Mouse (Mus musculus) spleen, adult 2 months (tissue): ENCODE results near the gene Dlst. TPM values are rescaled to one million over a fixed set of nuclear protein-coding genes. Genes with fewer than 3 reads are reported as not detected.

ENCODE experiments used
- DNase-seq, 2 experiments: peaks; one replicate each; pipeline versions ENCODE4 v3.0.0 to v3.0.0-alpha.2; 2012 to 2021; ENCODE audit warnings: low spot score in 2 of 2, low read depth in 1 of 2
- H3K27ac ChIP-seq: fragments of 200-500 bp; 2 replicates; pipeline ENCODE4 v1.5.1; 2012; ENCODE audit warnings: low read length, inconsistent platforms; ENCODE audit not compliant: insufficient read depth
- H3K27me3 ChIP-seq: fragments of 200-500 bp; 2 replicates; pipeline ENCODE4 v1.6.1; 2012; ENCODE audit warnings: mild to moderate bottlenecking, moderate library complexity, low read length, inconsistent platforms; ENCODE audit not compliant: control insufficient read depth, insufficient read depth
- H3K36me3 ChIP-seq: fragments of 200-500 bp; 2 replicates; pipeline ENCODE4 v1.6.1; 2012; ENCODE audit warnings: mild to moderate bottlenecking, low read length, inconsistent platforms; ENCODE audit not compliant: control insufficient read depth, insufficient read depth
- H3K4me1 ChIP-seq: fragments of 200-500 bp; 2 replicates; pipeline ENCODE4 v1.6.1; 2011; ENCODE audit warnings: inconsistent platforms; ENCODE audit not compliant: control insufficient read depth, insufficient read depth, insufficient read length
- H3K4me3 ChIP-seq: fragments of 200-500 bp; 2 replicates; pipeline ENCODE4 v1.5.1; 2011; ENCODE audit warnings: mild to moderate bottlenecking, inconsistent platforms; ENCODE audit not compliant: insufficient read depth, insufficient read length; ENCODE audit errors: extremely low read depth
- CTCF ChIP-seq: fragments of 200-500 bp; IDR thresholded peaks from 2 replicates; pipeline ENCODE4 v1.5.1; 2011; ENCODE audit warnings: mild to moderate bottlenecking, inconsistent platforms; ENCODE audit not compliant: insufficient read depth, insufficient read length, insufficient replicate concordance; ENCODE audit errors: extremely low read depth
- POLR2A ChIP-seq: fragments of 200-500 bp; IDR thresholded peaks from 2 replicates; pipeline ENCODE4 v1.6.1; 2011; ENCODE audit warnings: low read depth, low read length, inconsistent platforms
- WGBS: fragments of 180-500 bp; shearing (Covaris S2); methylation state at CpG from one replicate; pipeline ENCODE4 v1.1.7; 2018; 5-methylcytosine and 5-hydroxymethylcytosine counted together
- polyA plus RNA-seq: library from polyadenylated mRNA; depleted of rRNA; stranded (reverse); fragments of >200 nt; gene quantifications from 2 replicates; pipeline ENCODE4 v1.2.3, GENCODE M21; 2012

Gene Dlst
- polyA plus RNA-seq, 1 experiment, result 49.5 TPM

- Histone ChIP-seq H3K4me3 (no peak overlapping the region), H3K27me3 (no peaks in the 10 kb centered on the region), H3K36me3 (peaks cover 7% of the 10 kb centered on the region; the same call in 1 of the 2 replicates), H3K27ac (no peak overlapping the region), H3K4me1 (peaks cover 6% of the 10 kb centered on the region)
- no peak for DNase-seq
- TF ChIP-seq POLR2A (no peak), CTCF (no peak)
- 74% methylated on average over 7 of the region's 7 CpGs for WGBS
Measured at GRCm38 (mm10) chr12:85112550-85113251, 2.1 kb downstream of the Dlst start.

GRCm38 (mm10) chr12:85113337-85113736 is 2.7 kb downstream of the Dlst start:
- no peak for DNase-seq
- H3K27me3 ChIP-seq, result no peaks in the 10 kb centered on the region
- peaks cover 11% of the 10 kb centered on the region for H3K36me3 ChIP-seq
- no peak overlapping the region for H3K27ac ChIP-seq
- no peak overlapping the region for H3K4me3 ChIP-seq
- peaks cover 6% of the 10 kb centered on the region for H3K4me1 ChIP-seq
- WGBS, result 97% methylated on average over 3 of the region's 3 CpGs
- TF ChIP-seq POLR2A (no peak), CTCF (no peak)

GRCm38 (mm10) chr12:85113917-85114316 is 3.3 kb downstream of the Dlst start:
- no peak for TF ChIP-seq POLR2A
- TF ChIP-seq CTCF, result no peak
- DNase-seq, result no peak
- Histone ChIP-seq H3K27ac (no peak overlapping the region), H3K4me3 (no peak overlapping the region), H3K36me3 (peaks cover 15% of the 10 kb centered on the region), H3K4me1 (peaks cover 6% of the 10 kb centered on the region), H3K27me3 (no peaks in the 10 kb centered on the region)
- 91% methylated on average over 3 of the region's 3 CpGs for WGBS

GRCm38 (mm10) chr12:85115678-85116077 is 5.0 kb downstream of the Dlst start:
- Histone ChIP-seq H3K4me1 (peaks cover 3% of the 10 kb centered on the region; the same call in 1 of the 2 replicates), H3K36me3 (peaks cover 26% of the 10 kb centered on the region), H3K27me3 (no peaks in the 10 kb centered on the region), H3K27ac (no peak overlapping the region), H3K4me3 (no peak overlapping the region)
- no peak for TF ChIP-seq POLR2A
- TF ChIP-seq CTCF, result no peak
- 81% methylated on average over 7 of the region's 7 CpGs for WGBS
- DNase-seq, result no peak

- TF ChIP-seq POLR2A (no peak), CTCF (no peak)
- Histone ChIP-seq H3K4me3 (no peak overlapping the region), H3K27me3 (no peaks in the 10 kb centered on the region), H3K4me1 (peaks cover 2% of the 10 kb centered on the region; the same call in 1 of the 2 replicates), H3K36me3 (peaks cover 35% of the 10 kb centered on the region), H3K27ac (no peak overlapping the region)
- DNase-seq, result no peak
- 78% methylated on average over 9 of the region's 9 CpGs for WGBS
Measured at GRCm38 (mm10) chr12:85121806-85122459, 11.3 kb downstream of the Dlst start.

- Histone ChIP-seq H3K27ac (peak overlapping the region; percentile 76; the same call in 1 of the 2 replicates), H3K36me3 (peaks cover 36% of the 10 kb centered on the region), H3K4me3 (no peak overlapping the region), H3K27me3 (no peaks in the 10 kb centered on the region), H3K4me1 (peaks cover 2% of the 10 kb centered on the region; the same call in 1 of the 2 replicates)
- WGBS, result 24% methylated on average over 9 of the region's 9 CpGs
- TF ChIP-seq CTCF (no peak), POLR2A (no peak)
- DNase-seq, result peak in 1 of 2 experiments; percentile 42
Measured at GRCm38 (mm10) chr12:85123108-85123530, 12.5 kb downstream of the Dlst start.
